In the genomic region with DNA sequence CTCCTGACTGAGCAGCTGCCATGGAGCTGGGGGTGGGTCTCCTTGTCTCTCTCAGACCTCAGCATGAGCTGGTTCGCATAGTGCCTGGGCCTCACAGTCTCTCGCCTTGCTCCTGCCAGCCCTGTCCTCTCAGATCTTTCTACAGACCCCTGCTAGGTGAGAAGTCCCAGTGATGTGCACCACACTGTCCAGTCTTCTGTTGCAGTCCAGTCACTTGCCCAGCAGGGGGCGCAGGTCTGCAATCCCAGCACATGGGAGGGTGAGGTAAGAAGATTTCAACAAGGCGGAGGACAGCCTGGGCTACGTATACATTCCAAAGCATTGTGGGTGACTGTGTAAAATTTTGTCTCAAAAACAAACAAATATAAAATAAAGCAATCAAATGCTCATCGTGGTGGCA, we compare ENCODE assay signal across 9 mouse cellular contexts. TPM values are rescaled to one million over a fixed set of nuclear protein-coding genes. Genes with fewer than 3 reads are reported as not detected.
DNase-seq lines count a peak whose midpoint lies in the region; ATAC-seq lines count a peak whose summit lies in the region.
"Had no signal": no experiment of that assay in that cellular context is flagged by ENCODE, and none has a peak within 500 bp of the region (broad histone marks: within the 10 kb centered on the region; RNA-seq: fewer than 3 reads in every experiment).

No protein-coding gene starts in this region.

- no peak overlapping the region for H3K4me2 ChIP-seq in midbrain, embryonic 11.5 days
- H3K4me2 ChIP-seq in midbrain, embryonic 13.5 days (replicated peaks), result no peak overlapping the region
- no peak overlapping the region for H3K4me2 ChIP-seq in kidney, embryonic 14.5 days (replicated peaks; ENCODE audit: low read depth, low read length)

- DNase-seq in midbrain, embryonic 11.5 days (ENCODE audit: low spot score, missing footprints), result no peak
- DNase-seq in R1 (ENCODE audit: low read depth, low spot score), result peak; percentile 93
- peak; percentile 70 to 76 for DNase-seq in cerebellum, postnatal 10 days
- peak; percentile 59 for DNase-seq in lung, postnatal 10 days
- peak; percentile 71 to 81 for DNase-seq in spleen, postnatal 14 days (ENCODE audit: low spot score in 2 of 2)

- H3K4me1 ChIP-seq in midbrain, embryonic 11.5 days (ENCODE audit: control insufficient read depth, insufficient read depth, low read length), result no peaks in the 10 kb centered on the region
- H3K4me1 ChIP-seq in midbrain, embryonic 13.5 days (replicated peaks), result peaks cover 9% of the 10 kb centered on the region
- peaks cover 6% of the 10 kb centered on the region; the same call in 1 of the 2 replicates for H3K4me1 ChIP-seq in kidney, embryonic 14.5 days (ENCODE audit: control insufficient read depth, insufficient read depth, low read length)

- 44% methylated on average over 6 of the region's 6 CpGs for WGBS in midbrain, embryonic 11.5 days
- WGBS in midbrain, embryonic 13.5 days, result 55% methylated on average over 6 of the region's 6 CpGs
- WGBS in kidney, embryonic 14.5 days, result 50% methylated on average over 6 of the region's 6 CpGs

- no peak overlapping the region for H3K4me3 ChIP-seq in midbrain, embryonic 11.5 days (ENCODE audit: low read depth, low read length)
- no peak overlapping the region for H3K4me3 ChIP-seq in midbrain, embryonic 13.5 days (replicated peaks)
- no peak overlapping the region for H3K4me3 ChIP-seq in kidney, embryonic 14.5 days (ENCODE audit: low read length)

- no peaks in the 10 kb centered on the region for H3K27me3 ChIP-seq in midbrain, embryonic 11.5 days (ENCODE audit: control insufficient read depth, insufficient read depth, low read length)
- H3K27me3 ChIP-seq in midbrain, embryonic 13.5 days, result no peaks in the 10 kb centered on the region
- no peaks in the 10 kb centered on the region for H3K27me3 ChIP-seq in kidney, embryonic 14.5 days (ENCODE audit: control insufficient read depth, insufficient read depth, low read length)

- 0 out of 2 replicates have a peak, but pooled peaks have one; percentile 36 for ATAC-seq in midbrain, embryonic 11.5 days (ENCODE audit: low FRiP score)
- ATAC-seq in midbrain, embryonic 13.5 days, result no peak
- peak; percentile 28; the same call in 1 of the 2 replicates for ATAC-seq in kidney, embryonic 14.5 days (ENCODE audit: low FRiP score, low TSS enrichment)

- H3K9me3 ChIP-seq in midbrain, embryonic 11.5 days (ENCODE audit: control insufficient read depth, low read length), result no peaks in the 10 kb centered on the region
- H3K9me3 ChIP-seq in midbrain, embryonic 13.5 days, result no peaks in the 10 kb centered on the region
- no peaks in the 10 kb centered on the region for H3K9me3 ChIP-seq in kidney, embryonic 14.5 days (ENCODE audit: control insufficient read depth, low read length)

- no peak overlapping the region for H3K27ac ChIP-seq in midbrain, embryonic 11.5 days (ENCODE audit: low read depth, low read length)
- no peak overlapping the region for H3K27ac ChIP-seq in midbrain, embryonic 13.5 days
- H3K27ac ChIP-seq in kidney, embryonic 14.5 days (ENCODE audit: low read depth, low read length), result no peak overlapping the region

- no peaks in the 10 kb centered on the region for H3K36me3 ChIP-seq in midbrain, embryonic 11.5 days (ENCODE audit: control insufficient read depth, insufficient read depth, low read length)
- H3K36me3 ChIP-seq in midbrain, embryonic 13.5 days, result no peaks in the 10 kb centered on the region
- no peaks in the 10 kb centered on the region for H3K36me3 ChIP-seq in kidney, embryonic 14.5 days (ENCODE audit: control insufficient read depth, insufficient read depth, low read length)

- H3K9ac ChIP-seq in midbrain, embryonic 11.5 days (ENCODE audit: low read length), result no peak overlapping the region
- H3K9ac ChIP-seq in midbrain, embryonic 13.5 days (replicated peaks), result no peak overlapping the region
- no peak overlapping the region for H3K9ac ChIP-seq in kidney, embryonic 14.5 days (ENCODE audit: low read depth, low read length)

RNA-seq across cellular contexts. Expression of a gene that starts 10.6 kb away (rescaled TPM):
- polyA plus RNA-seq in midbrain, embryonic 11.5 days (2014; fragmentation: Nextera tagmentation; extraction: Ambion mirVana), result 5.7 and 6.2 TPM in 2 replicates
- polyA plus RNA-seq in midbrain, embryonic 13.5 days (2015; fragmentation: Nextera tagmentation; extraction: Ambion mirVana), result 0.79 and 0.98 TPM in 2 replicates
- polyA plus RNA-seq in kidney, embryonic 14.5 days (2014; fragmentation: Nextera tagmentation; extraction: Ambion mirVana), result 8.9 and 13.0 TPM in 2 replicates
- polyA plus RNA-seq: neural tube, embryonic 14.5 days had no signal

RNA-seq across cellular contexts. Expression of a gene that starts 20.3 kb away (rescaled TPM):
- polyA plus RNA-seq in midbrain, embryonic 11.5 days (2014; fragmentation: Nextera tagmentation; extraction: Ambion mirVana), result 1.3 and 1.7 TPM in 2 replicates
- 0.90 and 1.5 TPM in 2 replicates for polyA plus RNA-seq in midbrain, embryonic 13.5 days (2015; fragmentation: Nextera tagmentation; extraction: Ambion mirVana)
- 3.5 TPM in 2 replicates for polyA plus RNA-seq in kidney, embryonic 14.5 days (2014; fragmentation: Nextera tagmentation; extraction: Ambion mirVana)

RNA-seq across cellular contexts. Expression of a gene that starts 24.3 kb away (rescaled TPM):
- not detected in 2 replicates for polyA plus RNA-seq in midbrain, embryonic 11.5 days (2014; fragmentation: Nextera tagmentation; extraction: Ambion mirVana)
- not detected in 2 replicates for polyA plus RNA-seq in midbrain, embryonic 13.5 days (2015; fragmentation: Nextera tagmentation; extraction: Ambion mirVana)
- not detected in 2 replicates for polyA plus RNA-seq in kidney, embryonic 14.5 days (2014; fragmentation: Nextera tagmentation; extraction: Ambion mirVana)
- polyA plus RNA-seq: heart, embryonic 14.5 days; neural tube, embryonic 14.5 days had no signal

RNA-seq across cellular contexts. Expression of a gene that starts 26.2 kb away (rescaled TPM):
- 0.19 TPM in 1 of 2 replicates, not detected in the other for polyA plus RNA-seq in midbrain, embryonic 11.5 days (2014; fragmentation: Nextera tagmentation; extraction: Ambion mirVana)
- 0.06 and 0.09 TPM in 2 replicates for polyA plus RNA-seq in midbrain, embryonic 13.5 days (2015; fragmentation: Nextera tagmentation; extraction: Ambion mirVana)
- polyA plus RNA-seq in kidney, embryonic 14.5 days (2014; fragmentation: Nextera tagmentation; extraction: Ambion mirVana), result 0.14 and 0.26 TPM in 2 replicates
- polyA plus RNA-seq: neural tube, embryonic 14.5 days had no signal
